Mouse (Mus musculus): ENCODE measurements around the gene Myo6.
"Not testable (repeated sequence)": the region's sequence is repeated elsewhere in the genome, so short reads cannot be mapped to it uniquely, and the experiment has no call there.

Myo6 gene

GRCm38 (mm10) chr9:80303518-80303917 is 138.7 kb downstream of the Myo6 start:
- no peak for DNase-seq (ENCODE audit: low spot score in 2 of 2)

DNA sequence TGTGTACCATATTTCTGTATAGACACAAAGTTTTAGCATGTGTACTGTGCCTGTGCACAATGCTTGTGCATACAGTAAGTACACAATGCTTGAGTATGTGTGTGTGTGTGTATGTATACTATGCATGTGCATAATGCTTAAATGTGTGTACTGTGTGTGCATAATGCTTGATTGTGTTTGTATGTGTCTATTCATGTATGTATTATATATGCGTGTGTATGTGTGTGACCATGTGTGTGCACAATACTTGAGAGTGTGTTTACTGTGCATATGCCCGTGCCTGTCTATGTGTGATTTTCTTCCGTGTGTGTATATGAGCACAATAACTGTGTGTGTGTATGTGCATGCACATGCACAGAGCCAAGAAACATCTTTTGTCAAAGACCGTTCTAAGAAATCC is 141.6 kb downstream of the Myo6 start:
- no peak for DNase-seq (ENCODE audit: low spot score in 2 of 2)

DNA sequence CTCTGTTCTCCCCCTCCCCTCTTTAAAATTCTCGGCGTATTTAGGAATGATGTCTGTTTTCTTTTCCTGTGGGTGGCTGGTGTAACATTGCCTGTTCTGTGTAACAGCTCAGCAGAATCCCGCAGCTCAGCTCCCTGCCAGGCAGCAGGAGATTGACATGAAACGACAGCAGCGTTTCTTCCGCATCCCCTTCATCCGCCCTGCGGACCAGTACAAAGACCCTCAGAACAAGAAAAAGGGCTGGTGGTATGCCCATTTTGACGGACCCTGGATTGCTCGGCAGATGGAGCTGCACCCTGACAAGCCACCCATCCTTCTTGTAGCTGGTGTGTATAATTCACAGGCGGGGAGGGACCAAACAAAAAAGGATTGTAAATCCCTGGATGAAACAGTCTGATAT is 142.0 kb downstream of the Myo6 start:
- peak; percentile 13 to 19 for DNase-seq (ENCODE audit: low spot score in 2 of 2)

DNA sequence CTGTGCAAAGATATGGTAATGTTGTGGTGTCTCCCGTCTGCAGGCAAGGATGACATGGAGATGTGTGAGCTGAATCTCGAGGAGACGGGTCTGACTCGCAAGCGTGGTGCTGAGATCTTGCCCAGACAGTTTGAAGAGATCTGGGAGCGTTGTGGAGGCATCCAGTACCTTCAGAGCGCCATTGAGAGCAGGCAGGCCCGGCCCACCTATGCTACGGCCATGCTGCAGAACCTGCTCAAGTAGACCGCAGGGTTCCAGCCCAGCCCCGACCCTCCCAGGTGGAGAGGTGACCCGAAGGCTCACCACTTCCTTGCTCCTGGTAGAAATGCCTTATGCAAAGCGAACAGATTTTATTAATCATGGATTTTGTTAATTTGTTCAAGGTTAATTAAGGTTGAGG is 142.8 kb downstream of the Myo6 start:
- DNase-seq (ENCODE audit: low spot score in 2 of 2) = peak in 1 of 2 experiments; percentile 21

GRCm38 (mm10) chr9:80313610-80314009 is 148.8 kb downstream of the Myo6 start:
- no peak for DNase-seq (ENCODE audit: low spot score in 2 of 2)

- no peak for DNase-seq (ENCODE audit: low spot score in 2 of 2)
Observed at GRCm38 (mm10) chr9:80315922-80316321, 151.1 kb downstream of the Myo6 start.

DNA sequence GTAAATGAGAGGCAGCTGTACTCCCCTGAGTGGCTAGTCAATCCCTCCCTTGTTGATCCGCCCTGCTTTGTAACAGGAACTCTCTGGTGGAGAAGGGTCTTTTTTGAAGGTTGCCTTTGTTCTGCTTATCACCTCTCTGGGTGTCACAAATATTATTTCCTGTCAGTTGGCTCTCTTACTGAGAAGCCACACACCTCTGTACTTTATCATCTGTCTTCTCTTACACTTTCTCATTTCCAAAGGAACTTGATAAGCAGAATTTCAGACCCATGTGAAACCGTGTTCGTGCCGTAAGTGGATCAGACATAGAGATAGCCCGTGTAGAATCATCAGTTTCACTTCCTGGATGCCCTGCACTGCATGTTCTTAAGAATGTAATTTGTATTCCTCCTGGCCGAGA is 153.2 kb downstream of the Myo6 start:
- no peak for DNase-seq (ENCODE audit: low spot score in 2 of 2)

DNA sequence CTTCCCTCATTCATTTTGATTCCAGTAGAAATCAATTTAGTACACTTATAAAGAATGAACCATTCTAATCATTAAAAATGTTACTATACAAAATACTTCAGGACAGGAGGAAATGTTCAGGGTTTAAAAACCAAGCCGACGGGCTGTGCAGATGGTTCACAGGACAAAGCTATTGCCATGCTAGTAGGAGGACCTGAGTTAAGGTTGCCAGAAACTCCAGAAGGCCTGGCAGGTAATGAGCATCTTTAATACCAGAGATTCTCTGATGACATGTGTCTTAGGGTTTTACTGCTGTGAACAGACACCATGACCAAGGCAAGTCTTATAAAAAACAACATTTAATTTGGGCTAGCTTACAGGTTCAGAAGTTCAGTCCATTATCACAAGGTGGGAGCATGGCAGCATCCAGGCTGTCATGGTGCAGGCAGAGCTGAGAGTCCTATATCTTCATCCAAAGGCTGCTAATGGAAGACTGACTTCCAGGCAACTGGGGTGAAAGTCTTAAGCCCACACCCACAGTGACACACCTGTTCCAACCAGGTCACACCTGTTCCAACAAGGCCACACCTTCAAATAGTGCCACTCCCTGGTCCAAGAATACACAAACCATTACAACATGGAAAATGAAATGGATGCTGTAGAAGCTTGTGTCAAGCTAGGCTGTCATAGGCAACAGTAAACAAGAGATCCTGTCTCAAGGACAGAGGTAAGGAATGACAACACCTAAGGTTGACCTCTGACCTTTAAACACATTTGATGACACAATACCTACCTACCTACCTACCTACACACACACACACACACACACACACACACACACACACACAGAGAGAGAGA is 156.4 kb downstream of the Myo6 start:
- DNase-seq (ENCODE audit: low spot score in 2 of 2) = not testable (repeated sequence)

- DNase-seq (ENCODE audit: low spot score in 2 of 2) = peak in 1 of 2 experiments; percentile 52
Observed at GRCm38 (mm10) chr9:80332153-80332552, 167.3 kb downstream of the Myo6 start.

- DNase-seq (ENCODE audit: low spot score in 2 of 2) = no peak
Observed at GRCm38 (mm10) chr9:80333466-80333865, 168.6 kb downstream of the Myo6 start.

DNA sequence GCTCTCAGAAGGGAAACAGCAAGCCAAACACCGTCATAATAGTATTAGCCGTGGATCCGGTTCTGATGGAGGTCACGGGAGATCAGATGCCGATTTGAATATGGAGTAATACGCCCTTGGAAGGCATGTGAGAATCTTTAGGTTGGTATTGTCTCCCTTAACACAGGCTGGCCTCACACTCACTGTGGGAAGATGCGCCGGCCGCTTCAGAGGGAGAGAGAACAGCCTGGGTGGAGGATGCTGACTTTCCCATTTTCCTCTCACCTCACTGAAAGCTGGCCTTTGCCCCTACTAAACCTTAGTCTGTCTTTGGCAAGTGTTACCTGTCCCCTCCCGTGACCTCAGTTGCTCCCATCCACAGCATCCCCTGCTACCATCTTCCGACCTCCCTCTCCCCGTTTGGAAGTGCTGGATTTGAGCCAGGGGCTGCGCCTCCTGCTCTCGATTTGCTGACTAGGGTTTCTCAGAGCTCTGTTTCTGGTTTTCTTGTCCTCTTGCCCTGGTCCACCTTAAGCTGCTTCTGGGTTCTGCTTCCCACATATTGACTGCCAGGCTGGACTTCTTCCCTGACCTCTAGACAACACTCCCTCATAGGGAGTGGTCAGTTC is 169.3 kb downstream of the Myo6 start:
- peak in 1 of 2 experiments; percentile 11 for DNase-seq (ENCODE audit: low spot score in 2 of 2)

DNA sequence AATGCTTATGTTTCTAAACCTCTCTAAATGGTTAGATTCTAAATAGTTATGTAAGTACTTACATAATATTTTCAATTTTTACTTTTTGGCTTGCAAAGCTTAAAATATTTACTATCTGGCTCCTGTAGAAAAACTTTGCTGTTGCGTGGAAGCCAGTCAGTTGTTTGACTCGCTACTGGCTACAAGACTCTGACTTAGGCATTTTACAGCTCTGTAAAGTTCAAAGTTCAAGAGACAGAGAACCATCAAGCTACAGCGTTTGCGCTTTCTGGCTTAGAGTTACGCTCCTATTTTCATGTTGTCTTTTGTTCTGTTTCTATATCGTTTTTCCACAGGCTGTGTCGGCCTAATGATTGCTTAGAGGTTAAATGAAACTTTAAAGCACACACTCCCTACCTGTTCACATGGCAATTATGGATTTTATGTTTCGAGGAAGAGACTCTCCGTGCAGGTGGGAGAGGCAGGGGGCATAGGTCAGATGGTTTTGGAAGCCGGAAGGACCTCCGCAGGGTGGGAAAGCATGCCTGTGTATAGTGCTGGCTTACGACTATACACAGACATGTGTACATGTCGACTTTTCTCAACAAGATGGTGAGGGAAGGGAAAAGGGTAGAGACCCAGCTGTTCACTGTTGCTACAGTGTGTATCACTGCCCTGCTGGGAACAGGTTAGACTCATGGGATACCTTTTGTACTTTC is 171.0 kb downstream of the Myo6 start:
- DNase-seq (ENCODE audit: low spot score in 2 of 2) = no peak

GRCm38 (mm10) chr9:80338026-80338425 is 173.2 kb downstream of the Myo6 start:
- no peak for DNase-seq (ENCODE audit: low spot score in 2 of 2)

DNA sequence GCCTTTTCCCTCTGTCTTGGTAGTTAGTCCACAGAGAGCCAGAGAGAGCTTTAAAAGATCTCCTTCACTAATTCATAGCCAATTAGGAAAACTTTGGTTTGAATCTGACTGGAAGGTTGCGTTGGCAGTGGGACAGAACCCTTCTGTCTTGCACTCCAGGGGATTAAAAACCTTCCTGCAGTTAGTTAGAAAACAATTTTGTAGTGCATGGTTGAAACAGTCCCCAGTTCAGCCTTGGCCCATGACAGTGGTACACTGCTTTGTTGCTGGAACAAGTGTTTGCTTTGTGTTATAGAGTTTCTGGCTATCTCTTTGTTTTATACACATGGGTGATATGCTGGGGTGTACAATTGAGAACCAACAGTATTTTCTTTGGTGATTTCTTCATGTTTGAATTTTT is 176.1 kb downstream of the Myo6 start:
- no peak for DNase-seq (ENCODE audit: low spot score in 2 of 2)

DNA sequence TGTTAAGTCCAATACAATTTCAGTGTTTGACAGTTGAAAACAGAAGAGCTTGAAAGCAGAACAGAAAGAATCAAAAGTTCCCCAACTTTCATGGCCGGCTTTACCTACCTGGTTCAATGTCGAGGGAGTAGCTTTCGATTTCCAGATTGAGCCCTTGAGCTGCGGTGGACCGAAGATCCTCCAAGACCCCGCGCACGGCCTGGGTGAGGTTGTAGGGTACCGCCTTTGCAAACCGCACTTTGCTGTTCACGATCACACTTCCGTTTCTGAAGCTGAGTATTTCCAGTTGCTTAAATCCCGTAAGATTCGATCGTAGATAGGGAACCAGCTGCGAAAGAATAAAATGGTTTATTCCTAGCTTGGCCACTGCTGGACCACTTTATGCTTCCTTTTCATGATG is 176.9 kb downstream of the Myo6 start:
- no peak for DNase-seq (ENCODE audit: low spot score in 2 of 2)

GRCm38 (mm10) chr9:80342520-80342919 is 177.7 kb downstream of the Myo6 start:
- DNase-seq (ENCODE audit: low spot score in 2 of 2) = no peak

DNA sequence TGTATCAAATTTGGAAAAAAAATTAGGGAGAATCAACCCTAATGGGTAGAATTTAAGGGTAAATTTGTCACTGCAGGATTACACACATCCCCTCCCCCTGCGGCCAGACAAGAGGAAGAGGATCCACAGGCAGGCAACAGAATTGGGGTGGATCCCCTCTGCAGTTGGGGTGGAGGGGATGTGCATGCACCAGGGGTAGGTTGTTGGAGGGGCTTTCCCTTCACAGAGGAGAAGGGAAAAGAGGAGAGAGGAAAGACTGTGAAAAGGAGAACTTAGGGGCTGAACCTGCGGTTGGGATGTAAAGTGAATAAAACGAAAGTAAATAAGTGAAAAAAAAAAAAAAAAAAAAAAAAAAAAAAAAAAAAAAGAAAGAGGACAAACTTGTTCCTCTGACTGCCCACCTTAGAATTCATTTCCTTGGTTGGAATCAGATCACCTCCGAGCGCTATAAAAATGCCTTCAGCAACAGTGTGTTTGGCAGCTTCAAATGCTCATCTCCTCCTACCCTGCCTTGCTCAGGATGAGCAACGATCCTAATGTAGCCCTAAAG is 179.7 kb downstream of the Myo6 start:
- no peak for DNase-seq (ENCODE audit: low spot score in 2 of 2)

- DNase-seq (ENCODE audit: low spot score in 2 of 2) = no peak
Observed at GRCm38 (mm10) chr9:80351295-80351677, 186.5 kb downstream of the Myo6 start.

- DNase-seq (ENCODE audit: low spot score in 2 of 2) = peak in 1 of 2 experiments; percentile 19
Observed at GRCm38 (mm10) chr9:80351678-80352331, 187.0 kb downstream of the Myo6 start.

GRCm38 (mm10) chr9:80360063-80360462 is 195.2 kb downstream of the Myo6 start:
- DNase-seq (ENCODE audit: low spot score in 2 of 2) = no peak

Measured in cerebellum, postnatal 4 days (tissue).